Mouse (Mus musculus) right cerebral cortex, postnatal 10 days (tissue): ENCODE results near the gene Tmem26.
A peak's percentile ranks its signal among the peaks of the same experiment; 100 is the strongest.

Source experiments
- DNase-seq, 2 experiments: peaks; one replicate each; pipeline ENCODE4 v3.0.0; 2021; ENCODE audit warnings: low spot score in 2 of 2

Tmem26 gene

GRCm38 (mm10) chr10:68750921-68751320 is 27.5 kb downstream of the Tmem26 start:
- no peak for DNase-seq

- peak; percentile 23 to 24 for DNase-seq
Measured at GRCm38 (mm10) chr10:68759238-68759637, 35.8 kb downstream of the Tmem26 start.

- no peak for DNase-seq
Measured at GRCm38 (mm10) chr10:68759789-68760188, 36.3 kb downstream of the Tmem26 start.

DNA sequence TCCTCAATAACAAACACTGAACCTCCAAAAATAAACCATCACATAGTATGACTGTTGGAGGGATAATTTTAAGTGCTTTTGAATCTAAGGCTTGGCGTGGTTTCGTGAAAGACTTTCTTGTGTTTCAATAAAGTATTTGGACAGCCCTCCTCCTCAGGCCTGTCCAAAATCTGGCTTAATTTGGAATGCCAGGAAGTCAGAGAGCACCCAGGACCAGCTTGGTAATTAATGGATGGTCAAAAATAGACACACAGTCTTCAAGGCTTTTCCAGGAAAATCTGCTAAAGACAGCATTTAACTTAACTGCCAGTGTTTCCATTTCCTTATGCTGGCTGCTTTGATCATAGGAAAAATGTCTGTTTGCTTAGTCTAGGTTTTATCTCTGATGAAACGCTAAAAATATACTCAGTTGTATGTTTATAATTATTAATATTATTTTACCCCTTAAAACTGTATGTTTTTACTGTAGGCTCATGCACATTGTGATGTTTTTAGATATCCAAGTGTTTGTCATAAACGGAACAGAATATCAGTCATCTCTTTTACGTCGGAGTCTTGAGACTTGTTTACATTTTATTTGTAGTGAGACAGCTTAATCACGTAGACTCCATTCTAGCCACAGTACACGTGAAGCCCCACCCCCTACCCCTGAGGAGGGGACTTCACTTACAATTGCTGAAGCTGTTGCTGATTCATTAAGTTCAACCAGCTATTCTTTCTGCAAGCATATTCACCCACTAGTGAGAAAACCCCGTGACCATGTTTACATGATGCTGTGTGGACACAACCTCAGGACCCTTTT is 57.8 kb downstream of the Tmem26 start:
- no peak for DNase-seq

- no peak for DNase-seq
Measured at GRCm38 (mm10) chr10:68782724-68783123, 59.3 kb downstream of the Tmem26 start.

DNA sequence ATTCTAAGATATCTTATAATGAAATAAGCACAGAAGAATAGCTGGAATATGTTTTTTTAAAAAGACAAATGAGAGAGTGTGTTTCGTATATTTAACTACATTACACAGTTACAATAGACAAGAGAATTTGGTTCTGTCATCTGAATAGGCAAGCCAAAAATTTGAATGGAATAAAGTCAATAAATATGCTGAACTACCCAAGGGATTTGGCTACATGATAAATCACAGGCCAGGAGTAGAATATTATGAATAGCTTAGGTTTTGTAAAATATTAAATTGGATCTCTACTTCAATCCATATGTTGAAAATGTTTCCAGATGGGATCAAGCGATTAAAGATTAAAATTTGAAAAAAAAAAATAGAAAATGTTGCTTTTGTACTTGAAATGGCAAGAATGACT is 60.4 kb downstream of the Tmem26 start:
- DNase-seq: no peak

- DNase-seq: no peak
Measured at GRCm38 (mm10) chr10:68784463-68784862, 61.0 kb downstream of the Tmem26 start.

GRCm38 (mm10) chr10:68795466-68795865 is 72.0 kb downstream of the Tmem26 start:
- no peak for DNase-seq

GRCm38 (mm10) chr10:68799883-68800282 is 76.4 kb downstream of the Tmem26 start:
- DNase-seq: no peak

GRCm38 (mm10) chr10:68800339-68800738 is 76.9 kb downstream of the Tmem26 start:
- no peak for DNase-seq

GRCm38 (mm10) chr10:68806328-68806727 is 82.9 kb downstream of the Tmem26 start:
- DNase-seq: no peak

- DNase-seq: no peak
Measured at GRCm38 (mm10) chr10:68810958-68811357, 87.5 kb downstream of the Tmem26 start.

- no peak for DNase-seq
Measured at GRCm38 (mm10) chr10:68812699-68813098, 89.3 kb downstream of the Tmem26 start.

GRCm38 (mm10) chr10:68817281-68817680 is 93.8 kb downstream of the Tmem26 start:
- no peak for DNase-seq

DNA sequence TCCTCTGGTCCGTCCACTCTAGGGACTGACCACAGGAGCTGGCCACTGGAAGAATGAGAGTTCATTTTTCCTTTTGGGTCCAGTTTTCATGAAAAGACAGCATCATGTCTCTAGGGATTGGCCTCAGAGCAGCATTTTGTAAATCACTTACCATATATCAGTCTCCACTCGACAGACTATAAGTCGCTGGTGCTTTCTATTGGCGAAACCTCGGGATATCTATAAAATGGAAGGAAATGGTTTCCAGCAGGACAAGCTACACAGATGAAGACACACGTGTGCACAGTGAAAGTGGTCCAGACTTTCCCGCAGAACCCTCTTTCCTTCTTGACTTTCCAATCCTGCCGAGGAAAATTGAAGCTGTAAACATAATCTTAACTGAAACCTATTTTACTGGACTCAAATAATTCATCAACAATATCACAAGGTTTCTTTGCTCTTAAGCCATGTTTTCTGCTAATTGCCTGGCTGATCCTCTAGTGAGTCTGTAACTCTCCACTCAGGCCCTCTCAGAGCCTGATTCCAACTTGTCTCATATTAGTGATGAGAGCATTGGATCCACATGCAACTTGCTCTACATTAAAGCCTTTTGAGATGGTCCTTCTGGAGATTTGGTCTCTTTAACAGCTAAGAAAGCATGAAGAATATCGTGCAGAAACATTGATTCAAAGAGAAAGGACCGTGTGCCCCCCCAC is 94.8 kb downstream of the Tmem26 start:
- DNase-seq: no peak

DNA sequence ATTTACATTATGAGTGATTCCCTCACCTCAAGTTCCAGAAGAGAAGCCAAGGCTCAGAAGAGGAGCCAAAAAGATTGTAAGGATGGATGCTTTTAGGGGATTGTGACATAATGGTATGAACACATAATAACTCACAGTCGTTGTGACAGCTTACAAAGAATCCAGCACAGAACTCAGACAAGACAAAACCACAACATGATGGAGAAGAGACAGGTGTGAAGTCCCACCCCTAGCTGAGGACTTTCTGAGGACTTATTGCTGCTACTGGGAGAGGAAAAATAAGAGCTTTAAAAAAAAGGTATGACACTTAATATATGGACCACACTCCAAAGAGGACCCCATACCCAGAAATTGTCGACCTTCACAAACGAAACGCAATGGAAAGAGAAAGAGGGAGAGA is 101.1 kb downstream of the Tmem26 start:
- DNase-seq: no peak
